Mouse (Mus musculus) brain, embryonic 14.5 days (tissue): ENCODE measurements at regions not wholly inside any gene's neighbourhood (a gene's known extent, or its start where the extent isn't known, plus 50 kb on each side); places are given as distances from the start of the nearest gene placed in this dataset.

Source experiments
- DNase-seq: peaks from one replicate; pipeline ENCODE4 v3.0.0-alpha.2; 2011; ENCODE audit warnings: low read depth
- CTCF ChIP-seq: fragments of 200-500 bp; IDR thresholded peaks from 2 replicates; pipeline ENCODE4 v1.5.1; 2012; ENCODE audit warnings: inconsistent platforms, mild to moderate bottlenecking, moderate library complexity, borderline replicate concordance; ENCODE audit not compliant: insufficient read depth, insufficient read length; ENCODE audit errors: extremely low read depth
- POLR2A ChIP-seq: fragments of 200-500 bp; IDR thresholded peaks from 2 replicates; pipeline ENCODE4 v1.6.1; 2012; ENCODE audit warnings: mild to moderate bottlenecking, inconsistent platforms, borderline replicate concordance; ENCODE audit not compliant: poor library complexity, insufficient read depth, insufficient read length, severe bottlenecking; ENCODE audit errors: extremely low read depth

DNA sequence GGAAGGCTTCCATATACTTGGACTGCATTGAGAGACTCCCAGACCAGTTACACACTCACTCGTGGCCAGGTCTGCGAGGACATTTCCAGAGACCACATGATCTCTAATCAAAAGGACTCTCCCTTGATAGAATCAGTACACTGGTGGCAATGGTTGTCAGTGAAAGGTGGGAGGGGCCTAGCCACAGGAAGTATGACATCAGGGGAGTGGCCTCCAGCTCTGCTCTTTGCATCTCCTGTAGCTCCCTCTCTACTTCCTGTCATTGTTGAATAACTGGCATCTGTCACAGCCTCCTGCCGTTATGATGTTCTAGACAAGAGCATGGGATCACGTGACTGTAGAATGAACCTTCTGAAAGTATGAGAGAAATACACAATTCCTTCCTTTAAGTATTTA is 164.3 kb upstream of the Cdh4 start:
- DNase-seq, result no peak
- TF ChIP-seq CTCF, result no peak
- TF ChIP-seq POLR2A, result no peak

- TF ChIP-seq CTCF (no peak), POLR2A (no peak)
- peak; percentile 56 for DNase-seq
Measured at GRCm38 (mm10) chr2:179282276-179282675, 160.0 kb upstream of the Cdh4 start.

GRCm38 (mm10) chr2:179290394-179290793 is 151.8 kb upstream of the Cdh4 start:
- TF ChIP-seq POLR2A, result no peak
- no peak for TF ChIP-seq CTCF
- DNase-seq, result no peak

DNA sequence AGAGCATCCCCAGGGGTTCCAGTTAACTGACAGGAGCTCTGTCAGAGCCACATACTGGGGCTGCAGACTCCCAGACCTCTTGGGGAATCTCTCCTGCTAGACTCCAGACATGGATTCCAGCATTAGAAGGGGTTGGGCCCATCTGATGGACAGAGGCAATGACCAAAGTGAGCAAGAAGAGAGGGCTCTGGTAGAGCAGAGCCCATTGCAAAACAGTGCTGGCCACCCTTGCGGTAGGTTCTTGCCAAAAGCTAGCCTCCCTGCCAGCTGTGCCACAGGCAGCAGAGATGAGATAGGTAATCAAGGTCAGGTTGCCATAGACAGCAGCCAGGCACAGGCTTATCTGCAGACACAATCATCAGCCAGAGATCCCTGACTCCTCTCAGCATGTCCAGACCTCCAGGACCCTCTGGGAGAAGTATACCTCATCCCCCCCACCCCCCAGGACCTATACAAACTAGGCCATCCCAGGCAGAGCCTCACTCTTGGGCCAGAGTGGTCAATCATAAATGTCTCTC is 151.1 kb upstream of the Cdh4 start:
- no peak for DNase-seq
- TF ChIP-seq POLR2A, result no peak
- no peak for TF ChIP-seq CTCF

- TF ChIP-seq POLR2A (no peak), CTCF (no peak)
- DNase-seq, result peak; percentile 60
Measured at GRCm38 (mm10) chr2:179291958-179292357, 150.3 kb upstream of the Cdh4 start.

DNA sequence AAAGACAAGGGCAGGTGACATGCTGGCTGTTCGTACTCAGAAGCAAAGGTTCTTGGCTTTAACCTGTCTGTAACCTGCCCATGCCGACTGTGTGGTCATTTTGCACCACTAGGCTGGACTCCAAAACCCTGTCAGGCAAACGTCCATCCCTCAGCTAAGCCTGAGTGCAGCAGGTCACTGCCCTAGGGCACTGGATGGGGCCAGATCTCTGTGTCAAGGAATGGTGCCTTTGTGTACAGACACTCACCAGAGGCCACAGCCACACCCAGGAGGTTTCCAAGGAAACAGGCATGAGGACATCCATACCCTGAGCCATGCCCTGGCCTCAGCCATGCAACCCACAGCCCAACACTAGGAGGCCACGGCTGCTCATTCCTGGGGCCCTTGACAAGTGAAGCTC is 149.7 kb upstream of the Cdh4 start:
- TF ChIP-seq POLR2A (no peak), CTCF (no peak)
- DNase-seq, result no peak

GRCm38 (mm10) chr2:179293114-179293513 is 149.1 kb upstream of the Cdh4 start:
- TF ChIP-seq CTCF (no peak), POLR2A (no peak)
- DNase-seq, result no peak

GRCm38 (mm10) chr2:179297057-179297456 is 145.2 kb upstream of the Cdh4 start:
- TF ChIP-seq POLR2A (no peak), CTCF (no peak)
- DNase-seq, result peak; percentile 88

- DNase-seq, result no peak
- TF ChIP-seq CTCF, result no peak
- no peak for TF ChIP-seq POLR2A
Measured at GRCm38 (mm10) chr2:179303765-179304164, 138.5 kb upstream of the Cdh4 start.

- TF ChIP-seq CTCF (no peak), POLR2A (no peak)
- peak; percentile 87 for DNase-seq
Measured at GRCm38 (mm10) chr2:179307286-179307931, 134.8 kb upstream of the Cdh4 start.

DNA sequence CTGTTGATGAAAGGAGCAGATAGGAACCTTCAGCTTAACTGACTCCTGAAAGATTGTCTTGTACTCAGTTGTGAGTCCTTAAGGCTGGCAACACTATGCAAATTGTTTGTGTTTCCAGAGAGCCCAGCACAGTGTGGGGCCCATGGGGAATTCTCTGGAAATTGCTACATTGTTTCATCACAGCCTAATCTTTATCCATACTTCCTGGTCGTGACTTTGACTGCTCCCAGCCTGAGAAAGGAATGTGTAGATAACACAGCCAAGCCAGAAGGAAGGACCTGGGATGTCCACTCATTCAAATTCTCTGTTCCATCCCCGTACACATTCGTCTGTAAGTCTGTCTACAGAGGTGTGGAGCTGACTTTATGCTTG is 134.3 kb upstream of the Cdh4 start:
- no peak for DNase-seq
- TF ChIP-seq CTCF (no peak), POLR2A (no peak)

- TF ChIP-seq POLR2A (no peak), CTCF (no peak)
Measured at GRCm38 (mm10) chr2:179318046-179318445, 124.2 kb upstream of the Cdh4 start.

GRCm38 (mm10) chr2:179325242-179325641 is 117.0 kb upstream of the Cdh4 start:
- DNase-seq, result peak; percentile 43
- no peak for TF ChIP-seq POLR2A
- no peak for TF ChIP-seq CTCF

More at GRCm38 (mm10) chr2:179318046-179318445, 124.2 kb upstream of the Cdh4 start:
- peak; percentile 76 for DNase-seq

DNA sequence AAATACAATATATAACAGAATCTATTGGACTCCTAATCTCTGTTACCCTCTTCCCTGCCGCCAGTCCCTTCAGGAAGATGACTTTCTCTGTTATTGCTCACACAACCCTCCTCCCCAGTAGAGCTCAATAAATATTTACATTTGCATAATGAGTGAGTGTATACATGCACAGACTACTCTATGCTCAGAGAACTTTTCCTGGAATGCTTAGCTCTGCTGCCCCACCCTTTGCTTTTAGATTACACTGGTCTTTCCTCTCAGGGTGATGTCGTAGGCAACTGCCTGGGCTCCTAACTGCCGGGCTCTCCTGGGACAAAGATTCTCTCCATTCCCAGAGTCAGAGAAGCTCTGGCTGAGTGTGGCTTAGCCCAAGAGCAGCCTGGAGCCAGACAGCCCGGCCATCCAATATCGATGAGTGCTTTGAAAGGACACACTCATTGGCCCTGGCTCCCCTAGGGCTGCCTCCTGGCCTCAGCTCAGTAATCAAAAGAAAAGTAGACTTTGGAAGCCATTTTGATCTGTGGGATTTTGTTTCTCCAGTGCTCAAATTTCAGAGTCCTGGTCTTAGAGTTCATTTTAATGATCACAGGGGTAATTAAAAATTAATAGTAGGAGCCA is 109.2 kb upstream of the Cdh4 start:
- TF ChIP-seq CTCF (no peak), POLR2A (no peak)
- peak; percentile 8 for DNase-seq
